Mouse (Mus musculus) cerebellum, postnatal 10 days (tissue): ENCODE results near the gene Gtf2f1.
"Not testable (repeated sequence)": the region's sequence is repeated elsewhere in the genome, so short reads cannot be mapped to it uniquely, and the experiment has no call there.

Experiments used
- DNase-seq, 2 experiments: peaks; one replicate each; pipeline ENCODE4 v3.0.0; 2021; ENCODE audit warnings: mixed read lengths in 2 of 2

The Gtf2f1 gene

GRCm38 (mm10) chr17:57011236-57012141, at the start of gene Gtf2f1, which contains the start of gene Gm17949:
TSS of gene Gtf2f1 (minus strand) at chr17:57011288.
TSS of gene Gm17949 (plus strand) at chr17:57011469.
- peak; percentile 98 to 99 for DNase-seq

GRCm38 (mm10) chr17:57060231-57060801, 49.2 kb upstream of the Gtf2f1 start:
- DNase-seq, result peak; percentile 97

- peak; percentile 91 to 93 for DNase-seq
Measured at GRCm38 (mm10) chr17:57059486-57059977, 48.4 kb upstream of the Gtf2f1 start, which contains the start of gene Slc25a23. TSS of gene Slc25a23 (minus strand) at chr17:57059863.

GRCm38 (mm10) chr17:57058891-57059485, 47.9 kb upstream of the Gtf2f1 start, which contains the start of gene Crb3:
TSS of gene Crb3 (plus strand) at chr17:57059105.
- DNase-seq, result peak; percentile 71 to 75

- DNase-seq, result no peak
Measured at GRCm38 (mm10) chr17:57056246-57056645, 45.2 kb upstream of the Gtf2f1 start.

GRCm38 (mm10) chr17:57051679-57052078, 40.6 kb upstream of the Gtf2f1 start:
- not testable (repeated sequence) for DNase-seq

- no peak for DNase-seq
Measured at GRCm38 (mm10) chr17:57048816-57049215, 37.7 kb upstream of the Gtf2f1 start.

GRCm38 (mm10) chr17:57047406-57047805, 36.3 kb upstream of the Gtf2f1 start:
- peak in 1 of 2 experiments; percentile 47 for DNase-seq

- DNase-seq, result no peak
Measured at GRCm38 (mm10) chr17:57041554-57041953, 30.5 kb upstream of the Gtf2f1 start, which contains the start of gene Slc25a41. TSS of gene Slc25a41 (minus strand) at chr17:57041654.

GRCm38 (mm10) chr17:57038978-57039377, 27.9 kb upstream of the Gtf2f1 start:
- no peak for DNase-seq

- no peak for DNase-seq
Measured at GRCm38 (mm10) chr17:57032854-57033253, 21.8 kb upstream of the Gtf2f1 start.

- peak; percentile 99 to 100 for DNase-seq
Measured at GRCm38 (mm10) chr17:57031661-57032420, 20.8 kb upstream of the Gtf2f1 start.

- DNase-seq, result peak; percentile 82 to 98
Measured at GRCm38 (mm10) chr17:57030931-57031660, 20.0 kb upstream of the Gtf2f1 start, which contains the start of gene Khsrp. TSS of gene Khsrp (minus strand) at chr17:57031522.

GRCm38 (mm10) chr17:57029691-57030090, 18.6 kb upstream of the Gtf2f1 start:
- DNase-seq, result no peak

- DNase-seq, result no peak
Measured at GRCm38 (mm10) chr17:57027471-57027870, 16.4 kb upstream of the Gtf2f1 start.

GRCm38 (mm10) chr17:57020960-57021359, 9.9 kb upstream of the Gtf2f1 start:
- DNase-seq, result no peak

GRCm38 (mm10) chr17:57019693-57020092, 8.6 kb upstream of the Gtf2f1 start:
- DNase-seq, result no peak

GRCm38 (mm10) chr17:57012245-57012795, 1.2 kb upstream of the Gtf2f1 start:
- DNase-seq, result peak in 1 of 2 experiments; percentile 35

GRCm38 (mm10) chr17:57010911-57011235, 215 bp downstream of the Gtf2f1 start:
- no peak for DNase-seq

GRCm38 (mm10) chr17:57007137-57007905, 3.8 kb downstream of the Gtf2f1 start:
- peak; percentile 54 to 55 for DNase-seq
